Comparison of ENCODE assay signal across 9 mouse cellular contexts in the genomic region with DNA sequence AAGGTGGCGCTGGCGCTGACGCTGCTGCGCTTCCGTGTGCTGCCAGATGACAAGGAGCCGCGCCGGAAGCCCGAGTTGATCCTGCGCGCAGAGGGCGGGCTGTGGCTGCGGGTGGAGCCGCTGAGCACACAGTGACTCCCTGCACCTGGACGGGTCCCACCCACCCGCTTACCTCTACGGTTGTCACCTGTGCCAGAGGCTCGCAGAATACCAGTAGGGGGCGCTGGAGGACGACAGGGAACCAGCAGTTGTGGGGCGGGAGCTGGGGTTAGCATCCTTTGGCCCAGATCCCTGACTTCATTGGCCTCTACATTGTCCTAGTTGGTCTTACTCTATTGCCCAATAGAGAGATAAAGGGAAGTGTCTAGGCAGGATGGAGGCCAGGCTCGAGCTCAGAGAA. TPM values are rescaled to one million over a fixed set of nuclear protein-coding genes. Genes with fewer than 3 reads are reported as not detected.
DNase-seq lines count a peak whose midpoint lies in the region; ATAC-seq lines count a peak whose summit lies in the region.
"Had no signal": no experiment of that assay in that cellular context is flagged by ENCODE, and none has a peak within 500 bp of the region (broad histone marks: within the 10 kb centered on the region; RNA-seq: fewer than 3 reads in every experiment).

No protein-coding gene starts in this region.

- H3K36me3 ChIP-seq in kidney, embryonic 15.5 days = no peaks in the 10 kb centered on the region

- no peak overlapping the region for H3K9ac ChIP-seq in kidney, embryonic 15.5 days

- no peaks in the 10 kb centered on the region for H3K4me1 ChIP-seq in kidney, embryonic 15.5 days

- DNase-seq in cerebellum, adult 9-10 months = peak; percentile 1
- no peak for DNase-seq in cerebellum, adult 11 months
- peak; percentile 63 for DNase-seq in urinary bladder, postnatal 14 days (ENCODE audit: low spot score)
- DNase-seq in urinary bladder, adult 2 months (ENCODE audit: low spot score) = no peak
- DNase-seq in lung, postnatal 36 days = peak; percentile 65
- DNase-seq in thymus, postnatal 14 days = peak; percentile 53

- no peak overlapping the region; the same call in 1 of the 2 replicates for H3K4me3 ChIP-seq in kidney, embryonic 15.5 days (replicated peaks)

- 37% methylated on average over 22 of the region's 22 CpGs for WGBS in kidney, embryonic 15.5 days

- peaks cover 9% of the 10 kb centered on the region; the same call in 1 of the 2 replicates for H3K9me3 ChIP-seq in kidney, embryonic 15.5 days (replicated peaks)

- no peak for ATAC-seq in kidney, embryonic 15.5 days (replicated peaks; ENCODE audit: low FRiP score)
- no peak for ATAC-seq in megakaryocyte progenitor cell, adult 5-6 weeks (replicated peaks; ENCODE audit: poor library complexity)

- H3K27me3 ChIP-seq in kidney, embryonic 15.5 days = no peaks in the 10 kb centered on the region

- peak overlapping the region; percentile 35; the same call in 1 of the 2 replicates for H3K4me2 ChIP-seq in kidney, embryonic 15.5 days

- H3K27ac ChIP-seq in kidney, embryonic 15.5 days = no peak overlapping the region

RNA-seq across cellular contexts. Expression of gene Cyp4f15, which starts 17.4 kb away (rescaled TPM):
- polyA plus RNA-seq in urinary bladder, adult 2 months (2012; rRNA removed) = 140 and 204 TPM in 2 replicates
- polyA plus RNA-seq in kidney, embryonic 15.5 days (2015; fragmentation: Nextera tagmentation; extraction: Ambion mirVana) = 0.16 TPM in 1 of 2 replicates, not detected in the other
- total RNA-seq in megakaryocyte progenitor cell, adult 5-6 weeks (2015) = not detected in 2 replicates
- total RNA-seq in megakaryocyte progenitor cell, adult 5-6 weeks (2017) = not detected in 2 replicates
- total RNA-seq: heart, postnatal 14 days had no signal

RNA-seq across cellular contexts. Expression of gene Cyp4f40, which starts 44.1 kb away (rescaled TPM):
- 0.19 and 0.50 TPM in 2 replicates for polyA plus RNA-seq in urinary bladder, adult 2 months (2012; rRNA removed)
- 0.12 TPM in 1 of 2 replicates, not detected in the other for polyA plus RNA-seq in kidney, embryonic 15.5 days (2015; fragmentation: Nextera tagmentation; extraction: Ambion mirVana)
- total RNA-seq in megakaryocyte progenitor cell, adult 5-6 weeks (2015) = not detected in 2 replicates
- not detected in 2 replicates for total RNA-seq in megakaryocyte progenitor cell, adult 5-6 weeks (2017)
- total RNA-seq: heart, postnatal 14 days had no signal

Comparison
In these comparisons a context has a peak if more than half of its experiments do, and no peak if none do; other contexts are left out.
1. DNase-seq: peak in cerebellum, adult 9-10 months (single experiment), urinary bladder, postnatal 14 days (single experiment), lung, postnatal 36 days (single experiment) and thymus, postnatal 14 days (single experiment); none in cerebellum, adult 11 months (single experiment) and urinary bladder, adult 2 months (single experiment).
2. RNA of gene Cyp4f15, which starts 17.4 kb away (polyA plus RNA-seq): 140 to 204 TPM in urinary bladder, adult 2 months; 0.16 TPM in kidney, embryonic 15.5 days; every median in the first group is over 100 times any median in the second.